9 mouse cellular contexts compared by ENCODE assay signal in genomic region chr7:98694046-98694445, GRCm38 (mm10). TPM values are rescaled to one million over a fixed set of nuclear protein-coding genes. Genes with fewer than 3 reads are reported as not detected.
A peak's percentile ranks its signal among the peaks of the same experiment; 100 is the strongest.
DNase-seq lines count a peak whose midpoint lies in the region; ATAC-seq lines count a peak whose summit lies in the region.
"Had no signal": no experiment of that assay in that cellular context is flagged by ENCODE, and none has a peak within 500 bp of the region (broad histone marks: within the 10 kb centered on the region; RNA-seq: fewer than 3 reads in every experiment).

No protein-coding gene starts in this region.

- peak; percentile 27 for DNase-seq in kidney, postnatal 10 days
- no peak for DNase-seq in kidney, postnatal 4 days
- peak; percentile 29 to 42 for DNase-seq in spleen, adult 18-20 months
- no peak for DNase-seq in urinary bladder, postnatal 25 days (ENCODE audit: low spot score)
- no peak for DNase-seq in c-Kit-positive CD71-positive TER-119-positive erythroid progenitor cells, embryonic 14.5 days (ENCODE audit: low spot score)
- no peak for DNase-seq in adrenal gland, postnatal 25 days
- DNase-seq: cerebellum, postnatal 25 days had no signal

- peak; percentile 77 for ATAC-seq in CD4-positive, CD25-positive, alpha-beta regulatory T cell, adult 4 months
- peak; percentile 94 for ATAC-seq in hematopoietic stem cell, adult 5-6 weeks (replicated peaks in 1 of 2; ENCODE audit: insufficient read depth in 1 of 2, low FRiP score in 2 of 2, low TSS enrichment in 1 of 2, low read depth in 1 of 2, poor library complexity in 2 of 2, severe bottlenecking in 2 of 2)

RNA-seq across cellular contexts. Expression of gene Thap12, which starts 8.9 kb away (rescaled TPM):
- 10 to 100 TPM; 12.2 to 13.6 TPM for polyA plus RNA-seq in CD4-positive, CD25-positive, alpha-beta regulatory T cell, adult 4 months (2017; shearing (Covaris generic))
- total RNA-seq in hematopoietic stem cell, adult 5-6 weeks (2017), result 79.3 and 86.2 TPM in 2 replicates
- 68.2 and 76.1 TPM in 2 replicates for total RNA-seq in adrenal gland, postnatal 25 days (2021)

RNA-seq across cellular contexts. Expression of gene Emsy, which starts 37.5 kb away (rescaled TPM):
- 10 to 100 TPM; 71.4 to 73.3 TPM for polyA plus RNA-seq in CD4-positive, CD25-positive, alpha-beta regulatory T cell, adult 4 months (2017; shearing (Covaris generic))
- 51.5 and 60.7 TPM in 2 replicates for total RNA-seq in hematopoietic stem cell, adult 5-6 weeks (2017)
- 40.4 and 46.4 TPM in 2 replicates for total RNA-seq in adrenal gland, postnatal 25 days (2021)

Comparison
In these comparisons a context has a peak if more than half of its experiments do, and no peak if none do; other contexts are left out.
1. DNase-seq: peak in kidney, postnatal 10 days (single experiment) and spleen, adult 18-20 months (2 of 2); none in kidney, postnatal 4 days (0 of 2), urinary bladder, postnatal 25 days (single experiment), c-Kit-positive CD71-positive TER-119-positive erythroid progenitor cells, embryonic 14.5 days (single experiment) and adrenal gland, postnatal 25 days (single experiment).